Mouse (Mus musculus): ENCODE measurements around the gene Mitf. TPM values are rescaled to one million over a fixed set of nuclear protein-coding genes. Genes with fewer than 3 reads are reported as not detected.
A peak's percentile ranks its signal among the peaks of the same experiment; 100 is the strongest.

Gene Mitf
- polyA plus RNA-seq, 1 experiment from 2014 or later = 3.7 TPM

- H3K4me2 ChIP-seq (replicated peaks; ENCODE audit: low read depth, low read length) = no peak overlapping the region
- no peaks in the 10 kb centered on the region for H3K9me3 ChIP-seq (ENCODE audit: low read length)
- H3K36me3 ChIP-seq (ENCODE audit: insufficient read depth, low read length) = no peaks in the 10 kb centered on the region
- H3K4me3 ChIP-seq (ENCODE audit: low read depth, low read length) = no peak overlapping the region
- 58% methylated on average over 1 of the region's 1 CpGs for WGBS
- DNase-seq (ENCODE audit: low spot score) (peak; percentile 68), ATAC-seq (peak; percentile 87)
- H3K27ac ChIP-seq (ENCODE audit: low read length) = no peak overlapping the region
- no peak for TF ChIP-seq CTCF (IDR thresholded peaks at IDR 0.05)
- no peak for TF ChIP-seq EP300 (IDR thresholded peaks at IDR 0.05)
- H3K27me3 ChIP-seq (replicated peaks; ENCODE audit: insufficient read depth, low read length) = no peaks in the 10 kb centered on the region
- no peaks in the 10 kb centered on the region for H3K4me1 ChIP-seq (ENCODE audit: insufficient read depth, low read depth, low read length)
- no peak overlapping the region for H3K9ac ChIP-seq (replicated peaks; ENCODE audit: low read depth)
Observed at GRCm38 (mm10) chr6:97868005-97868404, 61.2 kb downstream of the Mitf start.

- 60% methylated on average over 4 of the region's 4 CpGs for WGBS
- Histone ChIP-seq H3K4me3 (ENCODE audit: low read depth, low read length) (no peak overlapping the region), H3K9me3 (ENCODE audit: low read length) (no peaks in the 10 kb centered on the region), H3K27me3 (replicated peaks; ENCODE audit: insufficient read depth, low read length) (no peaks in the 10 kb centered on the region), H3K4me1 (ENCODE audit: insufficient read depth, low read depth, low read length) (no peaks in the 10 kb centered on the region), H3K4me2 (replicated peaks; ENCODE audit: low read depth, low read length) (no peak overlapping the region), H3K36me3 (ENCODE audit: insufficient read depth, low read length) (no peaks in the 10 kb centered on the region), H3K9ac (replicated peaks; ENCODE audit: low read depth) (no peak overlapping the region), H3K27ac (ENCODE audit: low read length) (no peak overlapping the region)
- TF ChIP-seq CTCF (IDR thresholded peaks at IDR 0.05) (no peak), EP300 (IDR thresholded peaks at IDR 0.05) (no peak)
- DNase-seq (ENCODE audit: low spot score) = no peak
- ATAC-seq = no peak
Observed at GRCm38 (mm10) chr6:97869953-97870352, 63.1 kb downstream of the Mitf start.

- Histone ChIP-seq H3K4me3 (ENCODE audit: low read depth, low read length) (no peak overlapping the region), H3K36me3 (ENCODE audit: insufficient read depth, low read length) (no peaks in the 10 kb centered on the region), H3K4me1 (ENCODE audit: insufficient read depth, low read depth, low read length) (no peaks in the 10 kb centered on the region), H3K9me3 (ENCODE audit: low read length) (no peaks in the 10 kb centered on the region), H3K27ac (ENCODE audit: low read length) (no peak overlapping the region), H3K4me2 (replicated peaks; ENCODE audit: low read depth, low read length) (no peak overlapping the region), H3K9ac (replicated peaks; ENCODE audit: low read depth) (no peak overlapping the region), H3K27me3 (replicated peaks; ENCODE audit: insufficient read depth, low read length) (no peaks in the 10 kb centered on the region)
- ATAC-seq (no peak), DNase-seq (ENCODE audit: low spot score) (no peak)
- TF ChIP-seq CTCF (IDR thresholded peaks at IDR 0.05) (no peak), EP300 (IDR thresholded peaks at IDR 0.05) (no peak)
- WGBS = 80% methylated on average over 4 of the region's 4 CpGs
Observed at GRCm38 (mm10) chr6:97871296-97872030, 64.6 kb downstream of the Mitf start.

- Histone ChIP-seq H3K27me3 (replicated peaks; ENCODE audit: insufficient read depth, low read length) (no peaks in the 10 kb centered on the region), H3K27ac (ENCODE audit: low read length) (no peak overlapping the region), H3K36me3 (ENCODE audit: insufficient read depth, low read length) (no peaks in the 10 kb centered on the region), H3K9ac (replicated peaks; ENCODE audit: low read depth) (no peak overlapping the region), H3K4me2 (replicated peaks; ENCODE audit: low read depth, low read length) (no peak overlapping the region), H3K9me3 (ENCODE audit: low read length) (no peaks in the 10 kb centered on the region), H3K4me3 (ENCODE audit: low read depth, low read length) (no peak overlapping the region), H3K4me1 (ENCODE audit: insufficient read depth, low read depth, low read length) (no peaks in the 10 kb centered on the region)
- ATAC-seq = no peak
- TF ChIP-seq CTCF (IDR thresholded peaks at IDR 0.05) = no peak
- TF ChIP-seq EP300 (IDR thresholded peaks at IDR 0.05) = no peak
- DNase-seq (ENCODE audit: low spot score) = no peak
- 40% methylated on average over 2 of the region's 2 CpGs for WGBS
Observed at GRCm38 (mm10) chr6:97873102-97873501, 66.2 kb downstream of the Mitf start.

- WGBS = 45% methylated on average over 2 of the region's 2 CpGs
- no peak overlapping the region for H3K4me3 ChIP-seq (ENCODE audit: low read depth, low read length)
- H3K27ac ChIP-seq (ENCODE audit: low read length) = no peak overlapping the region
- no peak overlapping the region for H3K9ac ChIP-seq (replicated peaks; ENCODE audit: low read depth)
- no peaks in the 10 kb centered on the region for H3K36me3 ChIP-seq (ENCODE audit: insufficient read depth, low read length)
- no peak overlapping the region for H3K4me2 ChIP-seq (replicated peaks; ENCODE audit: low read depth, low read length)
- no peaks in the 10 kb centered on the region for H3K4me1 ChIP-seq (ENCODE audit: insufficient read depth, low read depth, low read length)
- DNase-seq (ENCODE audit: low spot score) = no peak
- H3K9me3 ChIP-seq (ENCODE audit: low read length) = no peaks in the 10 kb centered on the region
- H3K27me3 ChIP-seq (replicated peaks; ENCODE audit: insufficient read depth, low read length) = no peaks in the 10 kb centered on the region
- ATAC-seq = no peak
- TF ChIP-seq CTCF (IDR thresholded peaks at IDR 0.05) (no peak), EP300 (IDR thresholded peaks at IDR 0.05) (no peak)
Observed at GRCm38 (mm10) chr6:97876990-97877389, 70.1 kb downstream of the Mitf start.

GRCm38 (mm10) chr6:97877492-97877891, 70.6 kb downstream of the Mitf start:
- Histone ChIP-seq H3K36me3 (ENCODE audit: insufficient read depth, low read length) (no peaks in the 10 kb centered on the region), H3K4me3 (ENCODE audit: low read depth, low read length) (no peak overlapping the region), H3K27me3 (replicated peaks; ENCODE audit: insufficient read depth, low read length) (no peaks in the 10 kb centered on the region), H3K4me1 (ENCODE audit: insufficient read depth, low read depth, low read length) (no peaks in the 10 kb centered on the region), H3K27ac (ENCODE audit: low read length) (no peak overlapping the region), H3K9ac (replicated peaks; ENCODE audit: low read depth) (no peak overlapping the region), H3K4me2 (replicated peaks; ENCODE audit: low read depth, low read length) (no peak overlapping the region), H3K9me3 (ENCODE audit: low read length) (no peaks in the 10 kb centered on the region)
- TF ChIP-seq EP300 (IDR thresholded peaks at IDR 0.05) (no peak), CTCF (IDR thresholded peaks at IDR 0.05) (no peak)
- DNase-seq (ENCODE audit: low spot score) (no peak), ATAC-seq (no peak)
- 70% methylated on average over 6 of the region's 6 CpGs for WGBS

Measured in lung, postnatal 0 days (tissue).